ENCODE assay signal across 30 mouse cellular contexts in genomic region chr6:99402370-99402769, GRCm38 (mm10).
A peak's percentile ranks its signal among the peaks of the same experiment; 100 is the strongest.
DNase-seq lines count a peak whose midpoint lies in the region; ATAC-seq and TF ChIP-seq lines count a peak whose summit lies in the region.
"Had no signal": no experiment of that assay in that cellular context is flagged by ENCODE, and none has a peak within 500 bp of the region (broad histone marks: within the 10 kb centered on the region; RNA-seq: fewer than 3 reads in every experiment).

No protein-coding gene starts in this region.

- TF ChIP-seq POLR2A in thymus, adult 2 months (IDR thresholded peaks at IDR 0.05; ENCODE audit: control insufficient read depth, extremely low read depth, insufficient read depth, low read length, poor library complexity) = no peak

- H3K27ac ChIP-seq in thymus, adult 2 months (ENCODE audit: control insufficient read depth, insufficient read depth, low read length) = peak overlapping the region; percentile 72
- H3K27ac ChIP-seq: embryonic facial prominence, embryonic 13.5 days; forebrain, embryonic 10.5 days; heart, adult 2 months; hindbrain, embryonic 14.5 days; liver, embryonic 14.5 days; macrophage; neural tube, embryonic 15.5 days had no signal

- 0 out of 2 replicates have a peak, but pooled peaks cover 4% of the 10 kb centered on the region for H3K36me3 ChIP-seq in thymus, adult 2 months (ENCODE audit: control insufficient read depth, insufficient read depth, low read length)
- H3K36me3 ChIP-seq: heart, embryonic 12.5 days; neural tube, embryonic 15.5 days had no signal

- H3K27me3 ChIP-seq in thymus, adult 2 months (ENCODE audit: control insufficient read depth, insufficient read depth, low read length) = no peaks in the 10 kb centered on the region
- H3K27me3 ChIP-seq: embryonic facial prominence, embryonic 13.5 days; heart, embryonic 12.5 days; neural tube, embryonic 15.5 days had no signal

- peaks cover 36% of the 10 kb centered on the region for H3K4me1 ChIP-seq in thymus, adult 2 months (replicated peaks; ENCODE audit: control insufficient read depth, insufficient read depth, low read length)

- 0 out of 2 replicates have a peak, but pooled peaks have one; percentile 16 for ATAC-seq in monocyte, adult 5-6 weeks (replicated peaks; ENCODE audit: insufficient number of reproducible peaks, low FRiP score, low TSS enrichment, poor library complexity, severe bottlenecking)
- ATAC-seq: forebrain, embryonic 16.5 days; intestine, postnatal 0 days; midbrain, embryonic 16.5 days had no signal

- WGBS in thymus, adult 2 months = 49% methylated on average over 3 of the region's 3 CpGs

- TF ChIP-seq CTCF in thymus, adult 2 months (IDR thresholded peaks at IDR 0.05; ENCODE audit: borderline replicate concordance, control insufficient read depth, extremely low read depth, insufficient read depth, low read length, poor library complexity) = no peak

- no peak overlapping the region for H3K4me3 ChIP-seq in thymus, adult 2 months (ENCODE audit: control insufficient read depth, insufficient read depth, low read length)
- H3K4me3 ChIP-seq: embryonic facial prominence, embryonic 13.5 days; forebrain, embryonic 10.5 days; heart, adult 2 months; heart, embryonic 12.5 days; neural tube, embryonic 15.5 days had no signal

- DNase-seq in thymus, adult 2 months = no peak
- no peak for DNase-seq in thymus, postnatal 25 days
- peak; percentile 45 for DNase-seq in CD4-positive, CD25-positive, alpha-beta regulatory T cell, adult 2 months (ENCODE audit: low read depth, low spot score)
- DNase-seq in thymus, postnatal 14 days = peak; percentile 42
- no peak for DNase-seq in embryo, embryonic 10.5 days (ENCODE audit: low spot score)
- DNase-seq in cerebellum, postnatal 4 days (ENCODE audit: low spot score in 2 of 2) = no peak
- no peak for DNase-seq in urinary bladder, postnatal 14 days (ENCODE audit: low spot score)
- DNase-seq: adrenal gland, postnatal 36 days; cerebellum, adult 2 months; cerebellum, postnatal 14 days; embryo, embryonic 11 days; heart, adult 2 months; heart, postnatal 4 days; kidney, postnatal 14 days; layer of hippocampus, adult 9-11 months; liver; lung, adult 2 months; lung, postnatal 10 days; right cerebral cortex, adult 18-20 months had no signal

Comparison
In these comparisons a context has a peak if more than half of its experiments do, and no peak if none do; other contexts are left out.
1. DNase-seq: peak in CD4-positive, CD25-positive, alpha-beta regulatory T cell, adult 2 months (single experiment) and thymus, postnatal 14 days (single experiment); none in thymus, adult 2 months (single experiment), thymus, postnatal 25 days (single experiment), embryo, embryonic 10.5 days (single experiment), cerebellum, postnatal 4 days (0 of 2) and urinary bladder, postnatal 14 days (single experiment).